Mouse (Mus musculus) liver, embryonic 14.5 days (tissue): ENCODE measurements around the gene Usp43. TPM values are rescaled to one million over a fixed set of nuclear protein-coding genes. Genes with fewer than 3 reads are reported as not detected.

ENCODE experiments used
- ATAC-seq: fragments of 200-750 bp; cut with Nextera tagmentation; 2 replicates; pipeline ENCODE4 v1.8.0; 2017; ENCODE audit warnings: moderate number of reproducible peaks, mild to moderate bottlenecking, moderate library complexity; ENCODE audit not compliant: insufficient read depth
- DNase-seq, 3 experiments: peaks; one replicate each; pipeline ENCODE4 v3.0.0-alpha.2; 2012 to 2013; ENCODE audit warnings: low read depth in 3 of 3, low spot score in 3 of 3
- H3K27ac ChIP-seq: fragments of 300-500 bp; sonication (generic); 2 replicates; pipeline ENCODE4 v1.5.1; 2014; ENCODE audit warnings: moderate library complexity, mild to moderate bottlenecking, control low read depth, inconsistent platforms
- H3K27me3 ChIP-seq: fragments of 300-500 bp; sonication (generic); 2 replicates; pipeline ENCODE4 v1.6.1; 2014; ENCODE audit warnings: mild to moderate bottlenecking, low read length, moderate library complexity; ENCODE audit not compliant: control insufficient read depth, insufficient read depth
- H3K36me3 ChIP-seq: fragments of 300-500 bp; sonication (generic); replicated peaks from 2 replicates; pipeline ENCODE4 v1.6.1; 2014; ENCODE audit warnings: low read depth; ENCODE audit not compliant: control insufficient read depth, insufficient read depth
- H3K4me1 ChIP-seq, 2 experiments: fragments of 200-500 bp in 1 of 2; fragments of 300-500 bp in 1 of 2; sonication (generic) in 1 of 2; replicated peaks; 2 replicates each; pipeline ENCODE4 v1.6.1; 2012 to 2014; ENCODE audit warnings: antibody characterized with exemption in 1 of 2, inconsistent platforms in 1 of 2, low read length in 1 of 2; ENCODE audit not compliant: control insufficient read depth in 2 of 2, insufficient read depth in 2 of 2
- H3K4me2 ChIP-seq: fragments of 300-500 bp; sonication (generic); 2 replicates; pipeline ENCODE4 v1.6.1; 2014; ENCODE audit warnings: low read depth, mild to moderate bottlenecking, control low read depth, moderate library complexity
- H3K4me3 ChIP-seq, 2 experiments: fragments of 200-500 bp in 1 of 2; fragments of 300-500 bp in 1 of 2; sonication (generic) in 1 of 2; 2 replicates each; pipeline ENCODE4 v1.5.1; 2012 to 2014; ENCODE audit warnings: low read depth in 2 of 2, low read length in 2 of 2, mild to moderate bottlenecking in 2 of 2, control low read depth in 1 of 2, inconsistent platforms in 1 of 2, moderate library complexity in 1 of 2; ENCODE audit not compliant: insufficient read depth in 1 of 2
- H3K9ac ChIP-seq: fragments of 300-500 bp; sonication (generic); replicated peaks from 2 replicates; pipeline ENCODE4 v1.6.1; 2014; ENCODE audit warnings: mild to moderate bottlenecking, control low read depth, moderate library complexity
- H3K9me3 ChIP-seq: fragments of 300-500 bp; sonication (generic); 2 replicates; pipeline ENCODE4 v1.6.1; 2016; ENCODE audit warnings: low read length, mixed read lengths; ENCODE audit not compliant: control insufficient read depth
- CTCF ChIP-seq: IDR thresholded peaks from 2 replicates; pipeline ENCODE4 v1.5.1; 2016; ENCODE audit warnings: antibody characterized with exemption, low read depth, control low read depth
- EP300 ChIP-seq: IDR thresholded peaks from 2 replicates; pipeline ENCODE4 v1.6.1; 2016; ENCODE audit warnings: antibody characterized with exemption, low read depth
- WGBS: fragments of 180-500 bp; shearing (Covaris S2); extraction: QIAGEN DNeasy Blood & Tissue Kit; methylation state at CpG from one replicate; pipeline ENCODE4 v1.1.7; 2014; ENCODE audit not compliant: insufficient replicate concordance; 5-methylcytosine and 5-hydroxymethylcytosine counted together
- polyA plus RNA-seq, 2 experiments: library from polyadenylated mRNA; depleted of rRNA in 1 of 2; stranded (reverse) in 1 of 2; unstranded in 1 of 2; fragments of >200 nt; fragmentation: Nextera tagmentation in 1 of 2; extraction: Ambion mirVana in 1 of 2; gene quantifications; 2 replicates each; pipeline versions ENCODE4 v1.2.1 to v1.2.3; 2012 to 2014

Gene Usp43
- polyA plus RNA-seq, 2 experiments: 0.06 to 0.08 TPM

GRCm38 (mm10) chr11:67865521-67866197 lies 56.3 kb downstream of the Usp43 start:
- no peak overlapping the region for H3K4me3 ChIP-seq
- H3K9me3 ChIP-seq: no peaks in the 10 kb centered on the region
- no peaks in the 10 kb centered on the region for H3K27me3 ChIP-seq
- no peak overlapping the region for H3K27ac ChIP-seq
- no peaks in the 10 kb centered on the region for H3K36me3 ChIP-seq
- WGBS: 63% methylated on average over 9 of the region's 9 CpGs
- no peak overlapping the region for H3K4me2 ChIP-seq
- ATAC-seq: no peak
- no peak for DNase-seq
- H3K9ac ChIP-seq: no peak overlapping the region
- TF ChIP-seq EP300: no peak
- no peak for TF ChIP-seq CTCF
- H3K4me1 ChIP-seq: no peaks in the 10 kb centered on the region

GRCm38 (mm10) chr11:67865100-67865499 lies 56.9 kb downstream of the Usp43 start:
- Histone ChIP-seq H3K4me3 (no peak overlapping the region), H3K9ac (no peak overlapping the region), H3K4me2 (no peak overlapping the region), H3K9me3 (no peaks in the 10 kb centered on the region), H3K27ac (no peak overlapping the region), H3K36me3 (no peaks in the 10 kb centered on the region), H3K4me1 (no peaks in the 10 kb centered on the region), H3K27me3 (no peaks in the 10 kb centered on the region)
- TF ChIP-seq EP300 (no peak), CTCF (no peak)
- ATAC-seq (no peak), DNase-seq (no peak)
- 56% methylated on average over 5 of the region's 5 CpGs for WGBS

GRCm38 (mm10) chr11:67861399-67861838 lies 60.5 kb downstream of the Usp43 start:
- no peak for ATAC-seq
- no peaks in the 10 kb centered on the region for H3K27me3 ChIP-seq
- no peaks in the 10 kb centered on the region for H3K4me1 ChIP-seq
- no peak for TF ChIP-seq CTCF
- no peak for TF ChIP-seq EP300
- H3K9me3 ChIP-seq: no peaks in the 10 kb centered on the region
- H3K9ac ChIP-seq: no peak overlapping the region
- 6% methylated on average over 7 of the region's 7 CpGs for whole genome bisulfite sequencing
- no peak overlapping the region for H3K4me3 ChIP-seq
- H3K36me3 ChIP-seq: no peaks in the 10 kb centered on the region
- no peak for DNase-seq
- no peak overlapping the region for H3K27ac ChIP-seq
- H3K4me2 ChIP-seq: no peak overlapping the region

GRCm38 (mm10) chr11:67860743-67861398 lies 61.1 kb downstream of the Usp43 start:
- Histone ChIP-seq H3K9ac (no peak overlapping the region), H3K36me3 (no peaks in the 10 kb centered on the region), H3K4me3 (no peak overlapping the region), H3K27ac (no peak overlapping the region), H3K27me3 (no peaks in the 10 kb centered on the region), H3K9me3 (no peaks in the 10 kb centered on the region), H3K4me2 (no peak overlapping the region), H3K4me1 (no peaks in the 10 kb centered on the region)
- WGBS: 31% methylated on average over 7 of the region's 7 CpGs
- DNase-seq (no peak), ATAC-seq (no peak)
- TF ChIP-seq EP300 (no peak), CTCF (no peak)

- ATAC-seq (no peak), DNase-seq (no peak)
- H3K4me1 ChIP-seq: no peaks in the 10 kb centered on the region
- H3K9me3 ChIP-seq: no peaks in the 10 kb centered on the region
- H3K4me3 ChIP-seq: no peak overlapping the region
- H3K9ac ChIP-seq: no peak overlapping the region
- no peaks in the 10 kb centered on the region for H3K27me3 ChIP-seq
- no peaks in the 10 kb centered on the region for H3K36me3 ChIP-seq
- H3K27ac ChIP-seq: no peak overlapping the region
- no peak overlapping the region for H3K4me2 ChIP-seq
- TF ChIP-seq CTCF: no peak
- no peak for TF ChIP-seq EP300
- 63% methylated on average over 9 of the region's 9 CpGs for WGBS
Measured at GRCm38 (mm10) chr11:67858518-67858917, 63.4 kb downstream of the Usp43 start.
